Mouse (Mus musculus) MEL (cell line): Measurements from ENCODE around the gene Ivns1abp. TPM values are rescaled to one million over a fixed set of nuclear protein-coding genes. Genes with fewer than 3 reads are reported as not detected.
A peak's percentile ranks its signal among the peaks of the same experiment; 100 is the strongest.

Source experiments
- DNase-seq: peaks from one replicate; pipeline ENCODE4 v3.0.0; 2011; ENCODE audit warnings: low read depth, low spot score
- H3K27ac ChIP-seq: 2 replicates; pipeline ENCODE4 v1.5.1; 2012; ENCODE audit warnings: low read depth, mild to moderate bottlenecking, control low read depth, low read length, moderate library complexity; ENCODE audit not compliant: control insufficient read depth
- H3K27me3 ChIP-seq, 2 experiments: fragments of 150-350 bp in 1 of 2; sonication (generic) in 1 of 2; 2 replicates each; pipeline ENCODE4 v1.6.1; 2012; ENCODE audit warnings: low read length in 2 of 2, mild to moderate bottlenecking in 2 of 2, improper control_type of control experiment in 1 of 2, moderate library complexity in 1 of 2; ENCODE audit not compliant: insufficient read depth in 2 of 2, control insufficient read depth in 1 of 2
- H3K36me3 ChIP-seq, 2 experiments: 2 replicates each; pipeline ENCODE4 v1.6.1; 2012 to 2014; ENCODE audit warnings: low read length in 2 of 2, improper control_type of control experiment in 1 of 2, inconsistent platforms in 1 of 2, mild to moderate bottlenecking in 1 of 2; ENCODE audit not compliant: insufficient read depth in 2 of 2, control insufficient read depth in 1 of 2
- H3K4me1 ChIP-seq, 2 experiments: fragments of 150-350 bp in 1 of 2; sonication (generic) in 1 of 2; 2 replicates each; pipeline ENCODE4 v1.6.1; 2012; ENCODE audit warnings: low read length in 2 of 2, improper control_type of control experiment in 1 of 2, mild to moderate bottlenecking in 1 of 2; ENCODE audit not compliant: insufficient read depth in 2 of 2, control insufficient read depth in 1 of 2
- H3K4me3 ChIP-seq, 2 experiments: fragments of 150-350 bp in 1 of 2; sonication (generic) in 1 of 2; 2 replicates each; pipeline ENCODE4 v1.5.1; 2012; ENCODE audit warnings: low read depth in 2 of 2, low read length in 2 of 2, mild to moderate bottlenecking in 2 of 2, moderate library complexity in 2 of 2, control low read depth in 1 of 2, improper control_type of control experiment in 1 of 2; ENCODE audit not compliant: control insufficient read depth in 1 of 2, insufficient read depth in 1 of 2
- H3K79me2 ChIP-seq: 2 replicates; pipeline ENCODE4 v1.6.1; 2012; ENCODE audit warnings: mild to moderate bottlenecking, low read length, moderate library complexity; ENCODE audit not compliant: control insufficient read depth, poor library complexity, insufficient read depth
- H3K9ac ChIP-seq: 2 replicates; pipeline ENCODE4 v1.6.1; 2012; ENCODE audit warnings: low read depth, mild to moderate bottlenecking, control low read depth, low read length, moderate library complexity; ENCODE audit not compliant: control insufficient read depth, poor library complexity, severe bottlenecking
- H3K9me3 ChIP-seq: fragments of 150-350 bp; sonication (generic); replicated peaks from 2 replicates; pipeline ENCODE4 v1.6.1; 2012; ENCODE audit warnings: mild to moderate bottlenecking, low read length, improper control_type of control experiment, moderate library complexity; ENCODE audit not compliant: insufficient read depth
- BHLHE40 ChIP-seq: IDR thresholded peaks from 2 replicates; pipeline ENCODE4 v1.6.1; 2012; ENCODE audit warnings: low read depth, mild to moderate bottlenecking, inconsistent platforms, low read length, improper control_type of control experiment, borderline replicate concordance
- CHD1 ChIP-seq: IDR thresholded peaks from 2 replicates; pipeline ENCODE4 v1.6.1; 2012; ENCODE audit warnings: low read depth, mild to moderate bottlenecking, inconsistent platforms, low read length, improper control_type of control experiment
- E2F4 ChIP-seq: IDR thresholded peaks from 2 replicates; pipeline ENCODE4 v1.6.1; 2011; ENCODE audit warnings: low read depth, low read length, improper control_type of control experiment, borderline replicate concordance
- ELF1 ChIP-seq: IDR thresholded peaks from 2 replicates; pipeline ENCODE4 v1.6.1; 2014; ENCODE audit warnings: low read depth, mild to moderate bottlenecking, inconsistent platforms, low read length, improper control_type of control experiment, moderate library complexity
- ETS1 ChIP-seq: IDR thresholded peaks from 2 replicates; pipeline ENCODE4 v1.6.1; 2012; ENCODE audit warnings: low read depth, mild to moderate bottlenecking, inconsistent platforms, low read length, improper control_type of control experiment, moderate library complexity
- GABPA ChIP-seq: IDR thresholded peaks from 2 replicates; pipeline ENCODE4 v1.6.1; 2012; ENCODE audit warnings: low read depth, mild to moderate bottlenecking, inconsistent platforms, low read length, improper control_type of control experiment, moderate library complexity
- GATA1 ChIP-seq: IDR thresholded peaks from 2 replicates; pipeline ENCODE4 v1.6.1; 2011; ENCODE audit warnings: low read depth, low read length, improper control_type of control experiment
- HCFC1 ChIP-seq: IDR thresholded peaks from 2 replicates; pipeline ENCODE4 v1.6.1; 2012; ENCODE audit warnings: low read depth, mild to moderate bottlenecking, inconsistent platforms, low read length, improper control_type of control experiment, moderate library complexity
- JUND ChIP-seq: IDR thresholded peaks from 2 replicates; pipeline ENCODE4 v1.6.1; 2011; ENCODE audit warnings: low read depth, mild to moderate bottlenecking, improper control_type of control experiment, low read length
- MXI1 ChIP-seq: IDR thresholded peaks from 2 replicates; pipeline ENCODE4 v1.6.1; 2011; ENCODE audit warnings: mild to moderate bottlenecking, low read depth, low read length, improper control_type of control experiment
- MYB ChIP-seq: IDR thresholded peaks from 2 replicates; pipeline ENCODE4 v1.6.1; 2011; ENCODE audit warnings: mild to moderate bottlenecking, low read depth, low read length, improper control_type of control experiment
- NRF1 ChIP-seq: IDR thresholded peaks from 2 replicates; pipeline ENCODE4 v1.6.1; 2014; ENCODE audit warnings: low read depth, mild to moderate bottlenecking, inconsistent platforms, low read length, improper control_type of control experiment, moderate library complexity; ENCODE audit not compliant: poor library complexity, insufficient read depth, severe bottlenecking
- POLR2A ChIP-seq, 2 experiments: IDR thresholded peaks; 2 replicates each; pipeline ENCODE4 v1.6.1; 2011 to 2012; ENCODE audit warnings: low read length in 2 of 2, mild to moderate bottlenecking in 2 of 2, control low read depth in 1 of 2, improper control_type of control experiment in 1 of 2, low read depth in 1 of 2, moderate library complexity in 1 of 2; ENCODE audit not compliant: control insufficient read depth in 1 of 2, insufficient read depth in 1 of 2, poor library complexity in 1 of 2
- POLR2AphosphoS2 ChIP-seq: IDR thresholded peaks from 2 replicates; pipeline ENCODE4 v1.6.1; 2011; ENCODE audit warnings: low read length, improper control_type of control experiment
- POLR2AphosphoS5 ChIP-seq: IDR thresholded peaks from 2 replicates; pipeline ENCODE4 v1.6.1; 2012; ENCODE audit warnings: low read depth, borderline replicate concordance, mild to moderate bottlenecking, inconsistent platforms, low read length, moderate library complexity, mixed read lengths
- RCOR1 ChIP-seq: IDR thresholded peaks from 2 replicates; pipeline ENCODE4 v1.6.1; 2012; ENCODE audit warnings: low read depth, mild to moderate bottlenecking, inconsistent platforms, low read length, improper control_type of control experiment
- SIN3A ChIP-seq: IDR thresholded peaks from 2 replicates; pipeline ENCODE4 v1.6.1; 2012; ENCODE audit warnings: low read length, improper control_type of control experiment, inconsistent platforms
- TBP ChIP-seq: IDR thresholded peaks from 2 replicates; pipeline ENCODE4 v1.8.0; 2011; ENCODE audit warnings: low read depth, low read length, improper control_type of control experiment
- UBTF ChIP-seq: IDR thresholded peaks from 2 replicates; pipeline ENCODE4 v1.6.1; 2012; ENCODE audit warnings: low read depth, mild to moderate bottlenecking, inconsistent platforms, low read length, improper control_type of control experiment, moderate library complexity, borderline replicate concordance; ENCODE audit not compliant: insufficient read depth
- USF1 ChIP-seq: IDR thresholded peaks from 2 replicates; pipeline ENCODE4 v1.6.1; 2014; ENCODE audit warnings: low read depth, mild to moderate bottlenecking, inconsistent platforms, low read length, improper control_type of control experiment, moderate library complexity
- USF2 ChIP-seq, 2 experiments: IDR thresholded peaks; 2 replicates each; pipeline ENCODE4 v1.6.1; 2011 to 2012; ENCODE audit warnings: improper control_type of control experiment in 2 of 2, low read length in 2 of 2, borderline replicate concordance in 1 of 2, inconsistent platforms in 1 of 2, low read depth in 1 of 2, mild to moderate bottlenecking in 1 of 2; ENCODE audit not compliant: insufficient read depth in 1 of 2
- ZC3H11A ChIP-seq: IDR thresholded peaks from 2 replicates; pipeline ENCODE4 v1.6.1; 2012; ENCODE audit warnings: low read depth, mild to moderate bottlenecking, inconsistent platforms, low read length, improper control_type of control experiment
- polyA plus RNA-seq, 2 experiments: library from polyadenylated mRNA; stranded (reverse) in 1 of 2; unstranded in 1 of 2; fragments of >175 nt in 1 of 2; fragments of >200 nt in 1 of 2; gene quantifications; 2 replicates each; pipeline versions ENCODE4 v1.2.1 to v1.2.4; 2012; ENCODE audit warnings: low replicate concordance in 2 of 2, low read depth in 1 of 2; ENCODE audit not compliant: insufficient read length in 2 of 2, insufficient read depth in 1 of 2, missing spikeins in 1 of 2
- total RNA-seq: library from RNA; depleted of rRNA; stranded (reverse); fragments of 300-350 nt; gene quantifications from 2 replicates; pipeline ENCODE4 v1.2.3, GENCODE M21; 2012; rRNA removed

The Ivns1abp gene
- total and polyA plus RNA-seq, 3 experiments = 74.5 to 138 (median 127) TPM

DNA sequence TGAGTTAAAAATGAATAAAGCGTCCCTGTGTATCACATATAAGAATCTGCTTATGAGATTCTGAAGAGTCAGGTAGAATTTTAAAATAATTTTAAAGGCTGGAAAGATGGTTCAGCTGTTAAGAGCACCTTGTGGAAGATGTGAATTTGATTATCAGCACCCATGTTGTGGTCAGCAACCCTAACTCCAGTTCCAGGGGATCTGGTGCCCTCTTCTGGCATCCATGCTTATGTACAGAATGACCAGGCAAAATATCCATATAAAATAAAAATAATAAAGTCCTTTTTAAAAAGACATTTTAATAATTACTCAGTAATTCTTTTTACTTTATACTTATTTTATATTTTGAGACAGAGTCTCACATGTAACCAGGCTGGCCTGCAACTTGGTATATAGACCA, 45.8 kb downstream of the Ivns1abp start (continued):
- TF ChIP-seq POLR2AphosphoS5 (no peak), RCOR1 (no peak), MXI1 (0 out of 2 replicates have a peak, but pooled peaks have one; percentile 41), JUND (no peak), BHLHE40 (no peak)

- no peaks in the 10 kb centered on the region for H3K9me3 ChIP-seq
- H3K27me3 ChIP-seq = no peaks in the 10 kb centered on the region
- H3K4me3 ChIP-seq = no peak overlapping the region
- H3K36me3 ChIP-seq = peaks cover 0 to 5% of the 10 kb centered on the region in 2 experiments; a peak in 3 of 4 replicates
- H3K27ac ChIP-seq = no peak overlapping the region
- TF ChIP-seq ZC3H11A (no peak), USF1 (no peak), POLR2AphosphoS5 (no peak), TBP (no peak), CHD1 (no peak), UBTF (no peak), NRF1 (no peak), ELF1 (no peak), GABPA (no peak), E2F4 (no peak), POLR2A (IDR thresholded peaks at IDR 0.05; ENCODE audit: control insufficient read depth in 1 of 2, insufficient read depth in 1 of 2, low read depth in 1 of 2, low read length in 2 of 2, poor library complexity in 1 of 2) (no peak), ETS1 (no peak), HCFC1 (no peak), POLR2AphosphoS2 (no peak), BHLHE40 (no peak), GATA1 (no peak), RCOR1 (no peak), SIN3A (no peak), MYB (no peak), USF2 (IDR thresholded peaks at IDR 0.05; ENCODE audit: borderline replicate concordance in 1 of 2, insufficient read depth in 1 of 2, low read depth in 1 of 2, low read length in 2 of 2) (no peak)
- no peaks in the 10 kb centered on the region for H3K79me2 ChIP-seq
- no peak for DNase-seq
- no peaks in the 10 kb centered on the region for H3K4me1 ChIP-seq
- no peak overlapping the region for H3K9ac ChIP-seq
Observed at GRCm38 (mm10) chr1:151409827-151410226, 65.5 kb downstream of the Ivns1abp start.

Other genes with a start within 250 kb of the Ivns1abp start
- 0.19 and 0.26 TPM in 2 replicates for gene Gm47985, start 161.9 kb upstream of the Ivns1abp start, total RNA-seq
- gene Gm47985, start 161.9 kb upstream of the Ivns1abp start, polyA plus RNA-seq = under 1 TPM in 1 of 2 experiments, not detected in 1; 0.25 TPM
- 0.08 TPM in 1 of 2 replicates, not detected in the other for gene Gm8947, start 152.1 kb upstream of the Ivns1abp start, total RNA-seq
- gene Gm8947, start 152.1 kb upstream of the Ivns1abp start, polyA plus RNA-seq = not detected
- not detected in 2 replicates for gene Gm47995, start 146.0 kb upstream of the Ivns1abp start, total RNA-seq
- gene Gm47995, start 146.0 kb upstream of the Ivns1abp start, polyA plus RNA-seq = under 1 TPM in 1 of 2 experiments, not detected in 1; 0.18 TPM
- gene 3110040M04Rik, start 140.4 kb upstream of the Ivns1abp start, total RNA-seq = 0.19 TPM in 1 of 2 replicates, not detected in the other
- gene 3110040M04Rik, start 140.4 kb upstream of the Ivns1abp start, polyA plus RNA-seq = under 1 TPM in 1 of 2 experiments, not detected in 1; 0.25 TPM
- gene Gm47996, start 134.3 kb upstream of the Ivns1abp start, total RNA-seq = not detected in 2 replicates
- gene Gm47996, start 134.3 kb upstream of the Ivns1abp start, polyA plus RNA-seq = not detected
- gene Swt1, start 84.0 kb downstream of the Ivns1abp start, total RNA-seq = 13.7 and 14.1 TPM in 2 replicates
- gene Swt1, start 84.0 kb downstream of the Ivns1abp start, polyA plus RNA-seq = 10 to 100 TPM in 1 of 2 experiments, not detected in 1; 13.5 TPM
- 13.3 and 15.4 TPM in 2 replicates for gene Trmt1l, start 84.1 kb downstream of the Ivns1abp start, total RNA-seq
- gene Trmt1l, start 84.1 kb downstream of the Ivns1abp start, polyA plus RNA-seq = 10 to 100 TPM in 1 of 2 experiments, not detected in 1; 18.2 TPM
- gene Rnf2, start 156.5 kb downstream of the Ivns1abp start, total RNA-seq = 30.1 and 30.7 TPM in 2 replicates
- gene Rnf2, start 156.5 kb downstream of the Ivns1abp start, polyA plus RNA-seq = 10 to 100 TPM; 27.5 to 78.2 TPM
- 3.1 and 7.4 TPM in 2 replicates for gene Fam129a, start 226.7 kb downstream of the Ivns1abp start, total RNA-seq
- gene Fam129a, start 226.7 kb downstream of the Ivns1abp start, polyA plus RNA-seq = 10 to 100 TPM in 1 of 2 experiments, 1 to 10 TPM in 1; 8.8 to 67.5 TPM